Mouse (Mus musculus) liver, adult 2 months (tissue): ENCODE results near the gene Mrpl23.

ENCODE experiments used
- CTCF ChIP-seq: fragments of 200-500 bp; IDR thresholded peaks from 2 replicates; pipeline ENCODE4 v1.5.1; 2011; ENCODE audit warnings: low read depth, low read length, control low read depth
- POLR2A ChIP-seq: fragments of 200-500 bp; IDR thresholded peaks from 2 replicates; pipeline ENCODE4 v1.6.1; 2011; ENCODE audit warnings: low read length, control low read depth; ENCODE audit not compliant: insufficient read depth; ENCODE audit errors: extremely low read depth

DNA sequence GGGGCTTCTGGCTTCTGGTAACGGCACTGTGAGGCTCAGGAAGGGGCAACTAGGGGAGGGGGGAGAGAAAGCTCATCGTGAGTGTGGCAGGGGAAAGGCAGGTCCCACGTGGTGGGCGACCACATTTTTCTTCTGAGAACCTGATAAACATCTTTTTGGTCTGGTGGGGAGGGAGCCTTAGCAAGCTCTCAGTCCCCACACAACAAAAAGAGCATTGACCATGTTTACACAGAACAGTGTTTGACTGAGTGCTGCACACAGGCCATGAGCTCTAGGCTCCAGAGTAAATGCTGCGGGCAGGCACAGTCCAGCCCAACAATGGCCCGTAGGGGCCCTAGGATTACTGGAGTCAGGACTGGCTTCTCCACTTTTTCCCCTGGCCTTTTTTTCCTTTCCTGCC, 6.3 kb downstream of the Mrpl23 start:
- TF ChIP-seq POLR2A (no peak), CTCF (no peak)
